7 mouse cellular contexts compared by ENCODE assay signal in genomic region chr7:81523008-81523662, GRCm38 (mm10). TPM values are rescaled to one million over a fixed set of nuclear protein-coding genes. Genes with fewer than 3 reads are reported as not detected.
DNase-seq lines count a peak whose midpoint lies in the region; ATAC-seq and TF ChIP-seq lines count a peak whose summit lies in the region.

No protein-coding gene starts in this region.

- H3K9ac ChIP-seq in embryonic facial prominence, embryonic 11.5 days (replicated peaks; ENCODE audit: low read length): peak overlapping the region; percentile 88
- peak overlapping the region; percentile 76 for H3K9ac ChIP-seq in limb, embryonic 12.5 days (replicated peaks)
- peak overlapping the region; percentile 72 for H3K9ac ChIP-seq in midbrain, embryonic 15.5 days

- peak; percentile 78 for TF ChIP-seq POLR2A in kidney, adult 2 months (IDR thresholded peaks at IDR 0.05; ENCODE audit: low read depth, low read length)
- peak; percentile 85 for TF ChIP-seq POLR2A in spleen, adult 2 months (IDR thresholded peaks at IDR 0.05; ENCODE audit: low read depth, low read length)

- DNase-seq in adrenal gland, postnatal 14 days: peak; percentile 94
- peak; percentile 98 for DNase-seq in embryonic facial prominence, embryonic 11.5 days (ENCODE audit: low spot score)
- DNase-seq in heart, adult 18-20 months: peak; percentile 91 to 94
- DNase-seq in kidney, adult 2 months: peak; percentile 93
- DNase-seq in spleen, adult 2 months (ENCODE audit: low read depth in 1 of 2, low spot score in 2 of 2): peak; percentile 83 to 86

- H3K27me3 ChIP-seq in embryonic facial prominence, embryonic 11.5 days (ENCODE audit: control insufficient read depth, insufficient read depth, low read length): no peaks in the 10 kb centered on the region
- no peaks in the 10 kb centered on the region for H3K27me3 ChIP-seq in kidney, adult 2 months (replicated peaks; ENCODE audit: control insufficient read depth, insufficient read depth, low read length)
- no peaks in the 10 kb centered on the region for H3K27me3 ChIP-seq in limb, embryonic 12.5 days
- no peaks in the 10 kb centered on the region for H3K27me3 ChIP-seq in midbrain, embryonic 15.5 days (replicated peaks)
- no peaks in the 10 kb centered on the region for H3K27me3 ChIP-seq in spleen, adult 2 months (ENCODE audit: control insufficient read depth, insufficient read depth, low read length)

- H3K4me1 ChIP-seq in embryonic facial prominence, embryonic 11.5 days (ENCODE audit: control insufficient read depth, insufficient read depth, low read length): no peaks in the 10 kb centered on the region
- peaks cover 13% of the 10 kb centered on the region for H3K4me1 ChIP-seq in kidney, adult 2 months (ENCODE audit: control insufficient read depth, insufficient read depth, low read length)
- peaks cover 13% of the 10 kb centered on the region for H3K4me1 ChIP-seq in limb, embryonic 12.5 days (replicated peaks)
- peaks cover 30% of the 10 kb centered on the region for H3K4me1 ChIP-seq in midbrain, embryonic 15.5 days
- peaks cover 9% of the 10 kb centered on the region; the same call in 1 of the 2 replicates for H3K4me1 ChIP-seq in spleen, adult 2 months (ENCODE audit: control insufficient read depth, insufficient read depth, insufficient read length)

- H3K4me2 ChIP-seq in embryonic facial prominence, embryonic 11.5 days (ENCODE audit: low read depth, low read length): peak overlapping the region; percentile 79
- H3K4me2 ChIP-seq in limb, embryonic 12.5 days: peak overlapping the region; percentile 82
- peak overlapping the region; percentile 70 for H3K4me2 ChIP-seq in midbrain, embryonic 15.5 days

- no peaks in the 10 kb centered on the region; the same call in 1 of the 2 replicates for H3K36me3 ChIP-seq in embryonic facial prominence, embryonic 11.5 days (replicated peaks; ENCODE audit: control insufficient read depth, insufficient read depth, low read depth, low read length)
- no peaks in the 10 kb centered on the region for H3K36me3 ChIP-seq in kidney, adult 2 months (ENCODE audit: control insufficient read depth, insufficient read depth, low read length)
- H3K36me3 ChIP-seq in limb, embryonic 12.5 days: peaks cover 28% of the 10 kb centered on the region
- no peaks in the 10 kb centered on the region for H3K36me3 ChIP-seq in midbrain, embryonic 15.5 days (replicated peaks)
- peaks cover 3% of the 10 kb centered on the region; the same call in 1 of the 2 replicates for H3K36me3 ChIP-seq in spleen, adult 2 months (ENCODE audit: control insufficient read depth, insufficient read depth, low read length)

- peak overlapping the region; percentile 69 for H3K4me3 ChIP-seq in embryonic facial prominence, embryonic 11.5 days (ENCODE audit: low read depth, low read length)
- H3K4me3 ChIP-seq in kidney, adult 2 months (ENCODE audit: insufficient read depth, low read depth, low read length): peak overlapping the region; percentile 98
- H3K4me3 ChIP-seq in limb, embryonic 12.5 days (replicated peaks): peak overlapping the region; percentile 68
- H3K4me3 ChIP-seq in midbrain, embryonic 15.5 days: peak overlapping the region; percentile 69
- H3K4me3 ChIP-seq in spleen, adult 2 months (ENCODE audit: extremely low read depth, insufficient read depth, insufficient read length): peak overlapping the region; percentile 83

- ATAC-seq in embryonic facial prominence, embryonic 11.5 days (replicated peaks; ENCODE audit: insufficient number of reproducible peaks, low FRiP score, low TSS enrichment, low read depth): peak; percentile 95
- peak; percentile 97 for ATAC-seq in limb, embryonic 12.5 days (ENCODE audit: insufficient number of reproducible peaks, insufficient read depth, low FRiP score, low TSS enrichment, low read depth)
- ATAC-seq in midbrain, embryonic 15.5 days (replicated peaks): peak; percentile 98

- no peak for TF ChIP-seq CTCF in kidney, adult 2 months (conservative IDR thresholded peaks at IDR 0.05; ENCODE audit: insufficient read depth, insufficient read length, low read depth, low read length)
- no peak for TF ChIP-seq CTCF in spleen, adult 2 months (IDR thresholded peaks at IDR 0.05; ENCODE audit: extremely low read depth, insufficient read depth, insufficient read length, insufficient replicate concordance)

- H3K27ac ChIP-seq in embryonic facial prominence, embryonic 11.5 days (replicated peaks; ENCODE audit: low read depth, low read length): peak overlapping the region; percentile 85
- H3K27ac ChIP-seq in kidney, adult 2 months (ENCODE audit: insufficient read depth, low read depth, low read length): peak overlapping the region; percentile 81
- peak overlapping the region; percentile 95 for H3K27ac ChIP-seq in limb, embryonic 12.5 days
- H3K27ac ChIP-seq in midbrain, embryonic 15.5 days: peak overlapping the region; percentile 98
- H3K27ac ChIP-seq in spleen, adult 2 months (ENCODE audit: insufficient read depth, low read length): peak overlapping the region; percentile 93

- WGBS in embryonic facial prominence, embryonic 11.5 days: under 1% methylated on average over 31 of the region's 31 CpGs
- under 1% methylated on average over 31 of the region's 31 CpGs for WGBS in kidney, adult 2 months
- WGBS in limb, embryonic 12.5 days: under 1% methylated on average over 31 of the region's 31 CpGs
- WGBS in midbrain, embryonic 15.5 days: under 1% methylated on average over 31 of the region's 31 CpGs
- under 1% methylated on average over 31 of the region's 31 CpGs for WGBS in spleen, adult 2 months

- H3K9me3 ChIP-seq in embryonic facial prominence, embryonic 11.5 days (replicated peaks; ENCODE audit: control insufficient read depth, low read length): no peaks in the 10 kb centered on the region
- H3K9me3 ChIP-seq in limb, embryonic 12.5 days: no peaks in the 10 kb centered on the region
- H3K9me3 ChIP-seq in midbrain, embryonic 15.5 days: no peaks in the 10 kb centered on the region

RNA-seq across cellular contexts. Expression of gene BC048679, which starts 25.1 kb away (rescaled TPM):
- total RNA-seq in adrenal gland, postnatal 14 days (2021): not detected in 2 replicates
- polyA plus RNA-seq in embryonic facial prominence, embryonic 11.5 days (2014; fragmentation: Nextera tagmentation; extraction: Ambion mirVana): 0.36 TPM in 1 of 2 replicates, not detected in the other
- total RNA-seq in heart, adult 18-20 months (2021): not detected
- 1.0 TPM in 1 of 2 replicates, not detected in the other for polyA plus RNA-seq in kidney, adult 2 months (2012; rRNA removed)
- not detected in 2 replicates for polyA plus RNA-seq in limb, embryonic 12.5 days (2016; fragmentation: Nextera tagmentation; extraction: Ambion mirVana)
- not detected in 2 replicates for polyA plus RNA-seq in midbrain, embryonic 15.5 days (2015; fragmentation: Nextera tagmentation; extraction: Ambion mirVana)
- polyA plus RNA-seq in spleen, adult 2 months (2012; rRNA removed): not detected in 2 replicates

RNA-seq across cellular contexts. Expression of gene Ap3b2, which starts 29.4 kb away (rescaled TPM):
- total RNA-seq in adrenal gland, postnatal 14 days (2021): 8.8 and 11.7 TPM in 2 replicates
- polyA plus RNA-seq in embryonic facial prominence, embryonic 11.5 days (2014; fragmentation: Nextera tagmentation; extraction: Ambion mirVana): 8.1 and 12.6 TPM in 2 replicates
- total RNA-seq in heart, adult 18-20 months (2021): not detected
- 0.29 and 0.44 TPM in 2 replicates for polyA plus RNA-seq in kidney, adult 2 months (2012; rRNA removed)
- 0.09 and 0.44 TPM in 2 replicates for polyA plus RNA-seq in limb, embryonic 12.5 days (2016; fragmentation: Nextera tagmentation; extraction: Ambion mirVana)
- polyA plus RNA-seq in midbrain, embryonic 15.5 days (2015; fragmentation: Nextera tagmentation; extraction: Ambion mirVana): 155 and 162 TPM in 2 replicates
- polyA plus RNA-seq in spleen, adult 2 months (2012; rRNA removed): not detected in 2 replicates

RNA-seq across cellular contexts. Expression of gene Fsd2, which starts 43.6 kb away (rescaled TPM):
- total RNA-seq in adrenal gland, postnatal 14 days (2021): 1.3 and 2.0 TPM in 2 replicates
- 0.20 and 0.35 TPM in 2 replicates for polyA plus RNA-seq in embryonic facial prominence, embryonic 11.5 days (2014; fragmentation: Nextera tagmentation; extraction: Ambion mirVana)
- 100 to 1,000 TPM; 322 to 355 TPM for total RNA-seq in heart, adult 18-20 months (2021)
- polyA plus RNA-seq in kidney, adult 2 months (2012; rRNA removed): 0.24 and 0.66 TPM in 2 replicates
- polyA plus RNA-seq in limb, embryonic 12.5 days (2016; fragmentation: Nextera tagmentation; extraction: Ambion mirVana): 0.08 TPM in 1 of 2 replicates, not detected in the other
- polyA plus RNA-seq in midbrain, embryonic 15.5 days (2015; fragmentation: Nextera tagmentation; extraction: Ambion mirVana): 0.17 and 0.29 TPM in 2 replicates
- 0.62 and 0.72 TPM in 2 replicates for polyA plus RNA-seq in spleen, adult 2 months (2012; rRNA removed)

RNA-seq across cellular contexts. Expression of gene Whamm, which starts 47.9 kb away (rescaled TPM):
- total RNA-seq in adrenal gland, postnatal 14 days (2021): 16.1 and 18.3 TPM in 2 replicates
- 5.2 and 5.6 TPM in 2 replicates for polyA plus RNA-seq in embryonic facial prominence, embryonic 11.5 days (2014; fragmentation: Nextera tagmentation; extraction: Ambion mirVana)
- 1 to 10 TPM; 7.3 to 9.1 TPM for total RNA-seq in heart, adult 18-20 months (2021)
- 14.1 and 16.0 TPM in 2 replicates for polyA plus RNA-seq in kidney, adult 2 months (2012; rRNA removed)
- 4.0 and 4.5 TPM in 2 replicates for polyA plus RNA-seq in limb, embryonic 12.5 days (2016; fragmentation: Nextera tagmentation; extraction: Ambion mirVana)
- polyA plus RNA-seq in midbrain, embryonic 15.5 days (2015; fragmentation: Nextera tagmentation; extraction: Ambion mirVana): 6.0 and 6.9 TPM in 2 replicates
- 21.4 and 34.6 TPM in 2 replicates for polyA plus RNA-seq in spleen, adult 2 months (2012; rRNA removed)

Comparison
In these comparisons a context has a peak if more than half of its experiments do, and no peak if none do; other contexts are left out.
1. Peak in every context shown above with its lines: DNase-seq, ATAC-seq, H3K4me3 ChIP-seq and H3K27ac ChIP-seq.
2. RNA of gene Ap3b2, which starts 29.4 kb away (polyA plus RNA-seq): 155 to 162 TPM in midbrain, embryonic 15.5 days; 8.1 to 12.6 TPM in embryonic facial prominence, embryonic 11.5 days, 0.09 to 0.44 TPM in limb, embryonic 12.5 days, 0.29 to 0.44 TPM in kidney, adult 2 months and not detected in spleen, adult 2 months; every median in the first group is over 10 times any median in the second.